Mouse (Mus musculus) neutrophil, adult 5-6 weeks (primary cell): Measurements from ENCODE around the gene Doc2a. TPM values are rescaled to one million over a fixed set of nuclear protein-coding genes. Genes with fewer than 3 reads are reported as not detected.
"Not testable (repeated sequence)": the region's sequence is repeated elsewhere in the genome, so short reads cannot be mapped to it uniquely, and the experiment has no call there.

Experiments used
- ATAC-seq: fragments of 151-379, 151-347 bp; 2 replicates; pipeline ENCODE4 v1.8.0; 2017; ENCODE audit warnings: mild to moderate bottlenecking, moderate TSS enrichment; ENCODE audit not compliant: insufficient number of reproducible peaks, poor library complexity, low FRiP score, severe bottlenecking; ENCODE audit errors: extremely low read depth
- total RNA-seq: library from RNA; stranded (forward); fragments of 200-1000 nt; gene quantifications from 2 replicates; pipeline ENCODE4 v1.2.3, GENCODE M21; 2017

Gene Doc2a
- total RNA-seq, 1 experiment from 2014 or later, result not detected

DNA sequence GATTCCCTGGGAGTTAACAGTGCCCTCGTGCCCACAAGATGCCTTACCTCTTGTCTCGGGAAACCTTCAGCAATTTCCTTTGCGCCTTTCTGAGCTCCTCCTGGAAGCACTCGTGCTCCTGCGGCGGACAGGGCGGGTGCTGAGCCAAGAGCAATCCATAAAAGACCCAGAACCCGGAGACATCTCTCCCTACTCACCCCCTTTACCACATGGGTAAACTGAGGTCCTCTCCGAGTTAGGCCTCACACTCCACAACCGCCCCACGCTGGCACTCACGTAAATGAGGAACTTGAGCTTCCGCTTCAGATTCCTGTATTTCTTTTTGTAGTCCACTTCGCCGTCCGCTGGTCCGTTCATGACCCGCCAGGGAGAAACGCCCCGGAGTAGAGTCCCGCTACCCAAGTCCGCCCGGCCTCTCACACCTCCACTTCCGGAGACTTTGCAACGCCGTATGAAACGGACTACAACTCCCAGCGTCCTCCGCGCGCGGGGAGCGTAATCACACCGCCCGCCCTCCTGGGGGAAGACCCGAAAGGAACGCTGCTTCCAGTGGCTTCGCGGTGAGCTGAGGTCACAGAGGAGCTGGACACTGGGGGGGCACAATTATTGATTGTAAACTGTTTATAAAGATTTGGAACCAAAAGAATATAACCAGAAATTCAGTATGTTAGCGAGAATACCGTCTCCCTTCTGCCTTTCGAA is 14.4 kb downstream of the Doc2a start, which contains the start of gene Hirip3:
Hirip3 (plus strand) TSS at position 544 of the 702 bp plus-strand sequence.
- ATAC-seq, result peak; percentile 79

GRCm38 (mm10) chr7:126862147-126862784 is 15.1 kb downstream of the Doc2a start, which contains the start of gene Ino80e:
Ino80e (minus strand) TSS chr7:126862377.
- peak; percentile 61 for ATAC-seq

DNA sequence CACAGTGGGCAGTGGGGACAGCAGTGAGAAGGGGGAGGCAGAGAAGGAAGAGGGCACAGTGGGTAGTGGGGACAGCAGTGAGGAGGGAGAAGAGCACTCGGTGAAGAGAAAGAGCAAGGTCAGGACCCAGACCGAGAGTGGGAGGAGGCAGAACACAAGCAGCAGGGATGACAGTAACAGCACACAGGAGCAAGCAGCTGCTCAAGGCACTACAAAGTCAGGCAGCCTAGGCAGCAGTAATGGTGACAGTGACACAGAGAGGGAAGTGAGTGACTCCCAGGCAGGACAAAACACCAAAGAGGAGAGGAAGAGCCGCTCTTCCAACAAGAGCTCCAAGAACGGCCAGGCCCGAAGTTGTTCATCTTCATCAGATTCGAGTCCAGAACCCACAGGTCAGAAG is 16.6 kb downstream of the Doc2a start:
- no peak for ATAC-seq

- no peak for ATAC-seq
Observed at GRCm38 (mm10) chr7:126867534-126867933, 20.3 kb downstream of the Doc2a start.

DNA sequence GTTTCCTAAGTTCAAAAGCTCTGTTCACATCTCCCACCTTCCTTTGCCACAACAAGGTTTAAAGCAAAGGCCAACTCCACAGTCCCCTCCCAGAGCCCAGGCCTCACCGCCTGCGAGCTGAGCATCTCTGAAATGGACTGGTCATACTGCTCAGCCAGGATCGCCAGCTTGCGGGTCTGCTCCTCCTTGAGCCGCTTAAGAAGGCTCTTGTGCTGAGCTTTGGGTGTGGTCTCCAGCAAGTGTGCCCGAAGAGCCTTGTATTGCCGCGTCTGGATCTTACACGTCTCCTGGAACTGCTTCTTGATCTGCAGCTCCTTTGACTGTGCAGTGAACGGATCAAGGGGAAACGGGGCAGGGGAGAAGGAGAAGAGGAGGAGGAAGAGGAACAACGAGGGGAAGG is 20.8 kb downstream of the Doc2a start:
- ATAC-seq, result no peak

GRCm38 (mm10) chr7:126869780-126870519 is 22.7 kb downstream of the Doc2a start:
- no peak for ATAC-seq

- no peak for ATAC-seq
Observed at GRCm38 (mm10) chr7:126870520-126870891, 23.3 kb downstream of the Doc2a start.

DNA sequence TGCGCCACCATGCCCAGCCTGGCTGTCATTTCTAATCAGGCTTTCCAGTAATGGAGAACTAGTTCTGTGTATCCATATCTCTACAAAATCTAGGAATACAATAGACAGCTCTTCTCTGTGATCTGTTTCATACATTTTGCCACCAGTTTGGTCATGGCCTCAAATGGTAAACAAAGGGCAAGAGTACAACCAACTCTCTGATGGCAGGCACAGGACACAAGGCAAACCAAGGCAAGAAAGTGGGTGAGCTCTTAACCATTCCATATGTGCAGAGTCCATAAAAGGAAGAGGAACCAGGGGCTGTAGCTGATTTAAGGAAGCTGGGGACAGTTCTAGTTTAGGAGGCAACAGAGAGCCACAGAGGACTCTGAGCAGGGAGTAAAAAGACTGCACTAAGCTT is 30.0 kb downstream of the Doc2a start:
- ATAC-seq, result no peak

DNA sequence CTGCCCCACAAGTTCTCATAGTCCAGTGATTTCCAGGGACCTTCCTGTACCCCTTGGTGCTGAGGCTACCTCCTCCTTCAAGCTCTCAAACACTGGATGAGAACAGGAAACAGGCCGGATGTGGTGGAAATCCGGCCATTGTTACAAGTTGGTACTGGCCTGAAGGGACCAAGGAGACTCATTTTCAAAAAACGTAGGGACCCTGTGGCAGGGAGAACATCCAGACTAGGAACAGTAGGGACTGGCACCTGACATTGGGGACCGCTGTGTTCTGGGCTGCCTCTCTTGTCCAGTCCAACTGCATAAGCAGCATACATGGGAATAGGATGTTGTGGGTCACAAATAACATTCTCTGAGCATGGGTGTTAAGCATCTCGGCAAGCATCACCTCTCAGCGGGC is 33.8 kb downstream of the Doc2a start:
- no peak for ATAC-seq

DNA sequence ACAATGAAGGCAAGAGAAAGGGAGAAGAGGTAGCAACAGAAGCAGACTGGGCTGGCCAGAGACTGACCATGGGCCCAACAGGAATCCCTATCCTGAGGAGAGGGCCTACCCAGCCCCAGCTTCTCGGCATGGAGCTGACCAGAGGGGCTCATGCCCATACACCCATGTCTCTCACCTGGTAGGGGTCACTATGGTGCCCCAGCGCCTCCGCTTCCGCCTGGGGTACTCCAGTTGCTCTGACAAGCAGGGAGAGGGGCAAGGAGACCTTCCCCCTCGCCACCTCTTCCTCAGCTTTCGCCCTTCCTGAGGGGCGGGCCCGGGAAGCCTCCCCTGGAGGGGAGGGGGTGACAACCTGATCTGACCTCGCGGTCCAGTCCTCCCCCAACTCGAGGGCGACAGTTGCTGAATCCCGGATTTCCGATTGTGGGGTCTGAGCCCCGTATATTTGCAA is 36.5 kb downstream of the Doc2a start:
- no peak for ATAC-seq

GRCm38 (mm10) chr7:126884286-126885164 is 37.3 kb downstream of the Doc2a start, which contains the start of gene Taok2:
Taok2 (minus strand) TSS chr7:126884703.
- ATAC-seq, result peak; percentile 82

GRCm38 (mm10) chr7:126887281-126887680 is 40.1 kb downstream of the Doc2a start:
- ATAC-seq, result no peak

GRCm38 (mm10) chr7:126888852-126889251 is 41.6 kb downstream of the Doc2a start:
- no peak for ATAC-seq

DNA sequence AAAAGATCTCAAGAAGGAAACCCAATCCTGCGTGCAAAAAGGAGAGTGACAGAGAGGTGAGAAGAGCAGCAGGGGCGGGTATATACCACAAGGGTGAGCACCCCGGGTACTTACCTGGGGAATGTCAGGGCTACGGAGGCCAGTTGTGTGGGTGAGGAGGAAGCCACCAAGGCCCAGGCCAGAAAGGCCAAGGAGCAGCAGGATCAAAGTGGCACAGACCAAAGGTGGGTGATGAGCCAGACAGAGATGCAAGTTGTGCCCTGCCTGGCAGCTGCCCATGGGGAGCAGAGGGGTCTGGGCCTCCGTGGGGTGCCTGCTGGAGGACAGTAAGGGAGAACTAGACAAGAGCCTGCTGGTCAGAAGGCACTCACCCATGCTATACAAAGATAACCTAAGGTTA is 49.7 kb downstream of the Doc2a start:
- ATAC-seq, result no peak

DNA sequence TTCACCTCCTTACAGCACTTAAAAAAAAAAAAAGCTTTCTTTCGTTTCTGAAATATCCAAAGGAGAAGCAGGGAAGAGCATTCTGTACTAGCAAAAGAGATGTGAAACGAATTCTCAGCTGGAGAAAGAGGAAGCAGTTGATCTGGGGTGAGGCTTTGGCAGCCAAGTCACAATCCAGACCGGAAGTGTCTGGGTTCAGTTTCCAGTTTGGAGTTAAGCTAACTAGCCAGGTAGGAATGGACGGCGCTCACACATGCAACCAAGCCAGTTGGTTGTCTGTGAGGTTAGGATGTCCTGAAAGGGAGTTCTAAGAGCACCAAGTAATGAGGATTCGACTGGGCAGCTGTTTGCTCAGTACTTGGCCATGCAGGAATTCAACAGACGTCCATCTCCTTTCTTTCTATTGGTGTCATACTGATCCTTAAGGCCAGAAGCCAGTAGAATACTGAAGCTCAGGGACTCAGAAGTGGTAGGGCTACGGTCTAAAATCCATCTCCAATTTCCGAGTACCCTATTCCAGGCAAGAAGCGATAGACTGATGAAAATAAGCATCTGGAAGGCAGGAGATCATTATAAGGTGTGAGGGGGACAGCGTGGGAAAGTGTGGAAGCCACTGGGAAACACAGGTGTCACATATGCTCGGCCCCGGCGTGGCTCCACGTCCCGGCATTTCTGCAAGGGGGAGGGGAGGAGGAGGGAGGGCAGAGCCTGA is 50.3 kb downstream of the Doc2a start:
- ATAC-seq, result peak; percentile 47; the same call in 1 of the 2 replicates

DNA sequence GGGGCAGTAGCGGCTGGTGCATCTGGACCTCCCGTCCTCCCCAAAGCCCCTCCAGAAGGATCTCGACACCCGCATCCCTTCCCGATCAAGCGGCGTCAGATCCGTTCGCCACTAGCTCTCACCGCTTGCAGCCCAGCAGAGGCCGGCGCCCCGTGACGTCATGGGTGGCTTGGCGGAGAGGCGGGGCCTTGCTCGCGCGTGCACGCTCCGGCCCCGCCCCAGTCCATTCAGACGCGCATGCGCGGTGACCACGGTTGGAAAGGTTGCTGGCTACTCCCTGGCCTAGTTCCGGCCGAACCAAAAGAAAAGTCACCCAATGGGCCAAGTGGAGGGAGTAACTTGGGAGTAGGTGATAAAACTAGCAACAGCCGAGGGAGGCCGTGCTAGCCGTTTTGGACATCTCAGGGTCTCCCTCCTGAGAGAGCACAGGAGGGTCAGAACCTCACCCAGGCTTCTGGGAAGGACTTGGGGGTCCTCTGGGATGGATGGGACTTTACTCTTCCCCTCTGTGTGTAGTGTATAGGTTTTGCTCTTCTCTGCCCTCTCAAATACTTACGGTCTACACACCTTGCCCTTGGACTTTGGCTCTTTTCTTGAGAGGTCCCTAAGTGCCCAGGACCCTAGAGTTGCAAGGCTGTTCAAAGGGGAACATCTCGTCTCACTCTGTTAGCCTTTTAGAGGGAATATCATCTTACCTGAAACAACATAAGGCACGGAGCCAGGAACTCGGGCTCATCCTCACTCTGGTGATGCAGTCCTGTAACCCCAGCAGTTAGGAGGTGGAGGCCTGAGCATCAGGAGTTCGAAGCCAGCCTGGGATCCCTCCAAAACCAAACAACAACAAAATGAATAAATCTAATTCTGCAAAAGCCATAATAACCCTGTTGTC is 51.1 kb downstream of the Doc2a start:
- ATAC-seq, result peak; percentile 88

GRCm38 (mm10) chr7:126899781-126900180 is 52.6 kb downstream of the Doc2a start:
- not testable (repeated sequence) for ATAC-seq
